Mouse (Mus musculus) right cerebral cortex, postnatal 4 days (tissue): ENCODE measurements around the gene Peg12.

ENCODE experiments used
- DNase-seq: peaks from one replicate; pipeline ENCODE4 v3.0.0-alpha.2; 2022

Peg12 gene

DNA sequence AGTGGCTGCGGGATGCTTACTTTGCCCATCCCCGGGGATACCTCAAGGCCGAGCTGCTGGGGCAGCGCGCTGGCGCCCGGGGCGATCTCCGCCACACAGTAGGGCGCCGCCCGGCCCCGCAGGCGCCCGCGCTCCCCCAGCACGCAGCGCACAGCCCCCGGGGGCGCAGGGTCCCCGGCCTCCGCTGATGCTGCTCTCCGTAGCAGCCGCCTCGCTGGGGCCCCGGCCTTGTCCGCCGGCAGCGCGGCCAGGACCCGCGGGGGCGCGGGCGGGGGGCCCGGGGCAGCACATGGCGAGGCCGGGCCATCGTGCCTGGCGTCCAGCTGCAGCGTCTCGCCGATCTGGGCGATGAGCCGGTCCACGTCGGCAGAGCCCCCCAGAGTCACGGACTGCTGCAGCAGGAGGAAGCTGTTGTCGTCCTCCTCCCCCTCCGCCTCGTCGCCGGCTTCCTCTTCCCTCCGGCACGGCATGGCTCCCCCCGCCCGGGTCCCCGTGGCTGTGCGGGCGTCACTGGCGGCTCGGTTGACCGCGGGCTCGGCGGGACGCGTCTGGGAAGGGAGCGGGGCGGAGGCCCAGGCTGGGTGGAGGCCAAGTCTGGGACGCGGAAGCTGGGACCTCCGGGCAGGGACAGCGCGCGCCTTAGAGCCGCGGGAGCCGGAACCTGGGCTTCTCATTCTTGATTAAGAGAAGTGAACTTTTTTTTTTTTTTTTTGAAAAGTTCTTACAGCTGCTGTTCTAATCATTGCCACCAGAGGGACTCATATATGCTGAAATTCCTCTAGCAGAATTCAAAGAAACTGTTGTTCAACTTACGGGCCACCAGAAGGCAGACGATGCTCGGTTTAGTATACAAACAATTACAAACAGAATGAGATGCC is at the start of gene Peg12:
TSS of gene Peg12 (minus strand) at position 633 of the 878 bp plus-strand sequence.
- peak; percentile 47 for DNase-seq

GRCm38 (mm10) chr7:62486139-62486538 is 21.8 kb upstream of the Peg12 start:
- no peak for DNase-seq

- peak; percentile 19 for DNase-seq
Measured at GRCm38 (mm10) chr7:62463007-62463877, 1.1 kb downstream of the Peg12 start.

DNA sequence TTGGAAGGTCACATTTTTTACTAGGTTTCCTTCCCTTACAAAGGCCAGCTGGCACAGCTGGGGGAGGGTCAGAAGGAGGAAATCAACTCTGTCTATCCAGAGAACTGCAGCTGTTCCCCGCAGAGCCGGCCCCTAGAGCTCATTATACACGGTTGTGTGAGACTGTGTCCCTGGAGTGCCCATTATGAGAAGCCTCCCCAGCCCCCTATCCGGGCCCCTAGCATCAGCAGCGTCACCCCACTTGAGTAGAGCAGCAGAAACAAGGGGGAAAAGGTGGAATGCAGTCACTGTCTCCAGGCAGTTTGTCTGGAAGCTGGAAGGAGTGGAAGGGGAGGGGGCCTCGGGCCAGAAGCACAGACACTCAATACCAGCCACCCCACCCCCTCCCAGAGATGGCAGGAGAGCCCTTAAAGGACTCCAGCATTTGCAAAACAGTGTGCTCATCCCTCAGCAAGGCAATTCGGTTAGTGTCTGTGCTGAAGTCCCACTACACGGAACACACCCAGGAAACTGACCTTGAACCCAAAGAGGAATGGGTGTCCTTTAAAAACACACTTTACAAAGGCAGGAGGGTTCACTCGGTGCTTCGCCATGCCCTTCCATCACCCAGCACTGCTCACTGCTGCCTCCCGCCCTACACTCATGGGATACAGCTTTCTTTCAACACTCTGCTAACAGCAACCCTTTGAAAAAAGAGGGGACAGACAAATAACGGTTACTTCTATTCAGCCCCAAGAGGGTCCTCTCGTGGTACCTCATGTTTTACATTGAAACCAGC is 1.9 kb downstream of the Peg12 start:
- DNase-seq = peak; percentile 6

- DNase-seq = no peak
Measured at GRCm38 (mm10) chr7:62452353-62452752, 12.0 kb downstream of the Peg12 start.

- DNase-seq = no peak
Measured at GRCm38 (mm10) chr7:62445431-62446165, 18.7 kb downstream of the Peg12 start.

DNA sequence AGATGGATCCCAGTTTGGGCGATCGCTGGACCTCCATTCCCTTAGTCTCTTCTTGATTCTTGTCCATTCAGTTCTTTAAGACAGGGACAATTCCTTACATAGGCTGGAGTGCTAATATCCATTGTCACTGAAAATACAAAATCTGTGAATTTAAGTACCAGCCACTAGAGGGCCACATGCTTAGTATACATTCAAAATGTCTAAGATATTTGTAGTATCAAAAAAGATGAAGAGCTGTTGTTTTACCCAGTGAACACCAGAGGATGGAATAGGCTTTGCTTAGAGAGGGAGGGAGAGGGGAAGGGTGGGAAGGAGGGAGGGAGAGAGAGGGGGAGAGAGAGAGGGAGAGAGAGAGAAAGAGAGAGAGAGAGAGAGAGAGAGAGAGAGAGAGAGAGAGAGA is 27.9 kb downstream of the Peg12 start:
- DNase-seq = no peak

DNA sequence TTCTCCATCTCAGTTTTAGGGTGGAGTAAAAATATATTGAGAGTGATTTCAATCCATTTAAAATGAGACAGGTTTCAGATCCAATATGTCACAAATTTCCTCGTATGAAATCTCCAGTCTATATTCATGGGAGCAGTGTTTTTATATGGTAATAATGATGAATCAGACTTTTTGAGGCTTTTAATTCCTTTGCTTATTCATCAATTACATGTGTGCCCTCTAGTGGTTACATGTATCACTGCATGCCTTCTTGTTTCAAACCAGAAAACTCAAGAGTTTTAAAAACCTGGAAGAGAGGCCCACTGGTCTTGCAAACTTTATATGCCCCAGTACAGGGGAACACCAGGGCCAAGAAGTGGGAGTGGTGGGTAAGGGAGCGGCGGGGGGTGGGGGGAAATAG is 31.1 kb downstream of the Peg12 start:
- DNase-seq = no peak

DNA sequence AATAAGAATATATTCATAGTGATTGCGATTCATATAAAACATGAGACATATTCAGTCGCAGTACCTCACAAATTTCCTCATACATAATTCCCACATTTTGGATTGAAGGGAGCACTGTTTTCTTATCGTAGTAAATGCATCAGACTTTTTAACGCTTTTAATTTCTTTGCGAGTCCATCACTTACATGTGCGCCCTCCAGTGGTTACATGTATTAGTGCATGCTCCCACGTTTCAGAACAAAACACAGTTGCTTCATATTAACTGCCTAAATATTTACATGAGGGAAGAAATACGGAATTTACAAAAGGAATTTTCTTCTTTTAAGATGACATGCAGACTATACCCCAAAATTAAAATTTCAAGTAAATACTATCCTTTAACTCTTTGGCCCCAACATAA is 36.0 kb downstream of the Peg12 start:
- peak; percentile 31 for DNase-seq

DNA sequence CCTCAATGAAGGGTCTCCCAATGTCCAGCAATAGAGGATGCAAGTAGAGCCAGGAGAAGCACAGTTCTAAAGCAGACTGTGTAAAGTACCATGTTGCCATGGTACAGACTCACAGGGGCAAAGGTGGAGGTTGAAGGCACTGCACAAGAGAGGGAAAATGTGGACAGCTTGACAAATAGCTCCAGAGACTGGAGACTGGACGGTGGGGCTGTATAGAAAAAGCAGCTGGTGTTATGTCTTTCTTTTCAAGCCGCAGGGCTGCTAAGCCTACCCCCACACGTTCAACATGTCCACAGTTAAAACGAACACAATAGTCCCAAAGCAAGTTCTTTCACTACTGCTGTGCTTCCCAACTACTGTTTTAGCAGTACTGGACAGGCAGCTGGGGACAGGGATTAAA is 41.1 kb downstream of the Peg12 start:
- DNase-seq = no peak

DNA sequence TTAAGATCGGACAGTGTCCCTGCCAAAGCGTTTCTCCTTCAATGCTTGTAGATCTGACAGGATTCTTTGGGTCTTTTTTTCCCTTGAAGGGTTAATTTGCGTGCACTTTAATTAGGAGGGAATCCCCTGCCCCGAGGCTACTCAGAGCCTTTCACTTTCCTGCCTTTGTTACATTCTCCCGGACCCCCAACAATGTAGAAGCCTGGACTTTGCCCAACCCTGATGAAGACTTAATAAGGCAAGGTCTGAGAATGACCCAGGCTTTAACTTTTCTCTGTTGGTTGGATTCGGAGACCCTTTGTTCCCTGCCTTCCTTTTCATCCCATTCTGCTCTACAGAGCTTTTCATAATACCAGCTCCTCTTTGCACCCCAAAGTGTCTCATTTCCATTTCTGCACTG is 43.7 kb downstream of the Peg12 start:
- DNase-seq = no peak

GRCm38 (mm10) chr7:62419493-62420360 is 44.6 kb downstream of the Peg12 start, which contains the start of gene Mkrn3:
Gene Mkrn3, minus strand, starts transcription at chr7:62420139.
- DNase-seq = peak; percentile 84

GRCm38 (mm10) chr7:62419105-62419492 is 45.2 kb downstream of the Peg12 start:
- DNase-seq = no peak

GRCm38 (mm10) chr7:62418346-62418745 is 46.0 kb downstream of the Peg12 start:
- no peak for DNase-seq

- DNase-seq = no peak
Measured at GRCm38 (mm10) chr7:62416173-62416572, 48.1 kb downstream of the Peg12 start.

DNA sequence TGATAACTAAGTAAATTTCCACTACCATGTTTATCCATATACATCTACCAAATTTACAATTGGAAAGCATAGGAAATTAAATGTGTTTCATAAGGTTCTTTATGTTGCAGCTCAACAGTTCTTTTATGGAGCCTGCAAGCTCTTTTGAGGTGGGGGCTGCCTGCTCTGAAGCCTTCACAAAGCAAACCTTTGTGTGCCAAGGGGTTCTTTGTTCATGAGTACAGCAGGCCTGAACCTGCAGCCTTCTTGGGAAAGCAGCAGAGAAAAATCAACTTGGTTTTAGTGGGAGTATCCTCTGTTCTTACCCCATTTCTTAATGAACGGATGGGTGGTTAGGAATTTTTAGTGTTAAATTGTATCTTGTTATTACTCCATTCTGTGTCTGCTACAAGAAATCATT is 49.1 kb downstream of the Peg12 start:
- no peak for DNase-seq
